Mouse (Mus musculus) lung, postnatal 0 days (tissue): ENCODE data around the gene Plxnc1. TPM values are rescaled to one million over a fixed set of nuclear protein-coding genes. Genes with fewer than 3 reads are reported as not detected.

Experiments
- ATAC-seq: fragments of 200-750 bp; cut with Nextera tagmentation; 2 replicates; pipeline ENCODE4 v1.8.0; 2017; ENCODE audit warnings: moderate library complexity
- DNase-seq: peaks from one replicate; pipeline ENCODE4 v3.0.0-alpha.2; 2016; ENCODE audit warnings: low spot score
- H3K27ac ChIP-seq: fragments of 300-500 bp; sonication (generic); 2 replicates; pipeline ENCODE4 v1.5.1; 2014; ENCODE audit warnings: antibody characterized with exemption, mild to moderate bottlenecking, low read length, mixed read lengths
- H3K27me3 ChIP-seq: fragments of 300-500 bp; sonication (generic); replicated peaks from 2 replicates; pipeline ENCODE4 v1.6.1; 2014; ENCODE audit warnings: low read length, mixed read lengths; ENCODE audit not compliant: insufficient read depth
- H3K36me3 ChIP-seq: fragments of 300-500 bp; sonication (generic); 2 replicates; pipeline ENCODE4 v1.6.1; 2014; ENCODE audit warnings: low read length, mixed read lengths; ENCODE audit not compliant: insufficient read depth
- H3K4me1 ChIP-seq: fragments of 300-500 bp; sonication (generic); 2 replicates; pipeline ENCODE4 v1.6.1; 2014; ENCODE audit warnings: antibody characterized with exemption, low read depth, low read length, mixed read lengths; ENCODE audit not compliant: insufficient read depth
- H3K4me2 ChIP-seq: fragments of 300-500 bp; sonication (generic); replicated peaks from 2 replicates; pipeline ENCODE4 v1.6.1; 2014; ENCODE audit warnings: low read depth, mild to moderate bottlenecking, low read length, moderate library complexity, mixed read lengths
- H3K4me3 ChIP-seq: fragments of 300-500 bp; sonication (generic); 2 replicates; pipeline ENCODE4 v1.5.1; 2014; ENCODE audit warnings: low read depth, low read length
- H3K9ac ChIP-seq: fragments of 300-500 bp; sonication (generic); replicated peaks from 2 replicates; pipeline ENCODE4 v1.6.1; 2014; ENCODE audit warnings: low read depth, mild to moderate bottlenecking
- H3K9me3 ChIP-seq: fragments of 300-500 bp; sonication (generic); 2 replicates; pipeline ENCODE4 v1.6.1; 2016; ENCODE audit warnings: low read length, mixed read lengths
- CTCF ChIP-seq: IDR thresholded peaks from 2 replicates; pipeline ENCODE4 v1.5.1; 2016; ENCODE audit warnings: antibody characterized with exemption, mild to moderate bottlenecking
- EP300 ChIP-seq: IDR thresholded peaks from 2 replicates; pipeline ENCODE4 v1.6.1; 2016; ENCODE audit warnings: antibody characterized with exemption, mild to moderate bottlenecking, control low read depth
- WGBS: fragments of 180-500 bp; shearing (Covaris S2); extraction: QIAGEN DNeasy Blood & Tissue Kit; methylation state at CpG from one replicate; pipeline ENCODE4 v1.1.7; 2014; 5-methylcytosine and 5-hydroxymethylcytosine counted together
- polyA plus RNA-seq: library from polyadenylated mRNA; unstranded; fragments of >200 nt; fragmentation: Nextera tagmentation; extraction: Ambion mirVana; gene quantifications from 2 replicates; pipeline ENCODE4 v1.2.1, GENCODE M21; 2015

The Plxnc1 gene
- polyA plus RNA-seq, 1 experiment from 2014 or later: 3.2 TPM

DNA sequence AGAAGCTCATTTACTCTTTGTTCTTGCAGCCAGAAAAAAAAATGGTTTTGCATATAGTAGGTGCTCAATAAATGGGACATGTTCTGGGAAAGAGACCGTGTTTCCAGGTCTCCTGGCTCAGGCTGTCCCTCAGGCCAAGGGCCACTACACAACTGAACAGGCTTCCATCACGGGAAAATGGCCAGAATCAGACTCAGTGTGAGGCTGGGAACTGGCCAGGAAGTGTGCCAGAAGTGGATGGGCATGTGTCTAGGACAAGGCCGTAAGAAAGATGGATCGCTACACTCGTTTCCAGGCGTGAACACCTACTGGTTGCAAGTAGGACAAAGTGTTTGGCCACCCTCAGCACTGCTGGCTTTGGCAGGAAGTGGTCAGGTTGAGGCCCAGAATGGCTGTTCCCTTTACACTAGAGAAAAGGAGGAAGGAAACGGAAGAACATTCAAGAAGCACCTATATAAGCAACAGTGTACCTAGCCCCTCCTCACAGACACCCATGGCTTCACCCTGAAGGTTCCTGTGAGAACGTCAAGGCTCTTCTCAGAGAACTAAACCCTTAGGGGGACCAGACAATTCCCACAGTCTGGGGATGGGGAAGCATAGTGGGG lies 98.0 kb downstream of the Plxnc1 start:
- no peak overlapping the region for H3K4me2 ChIP-seq
- no peak for TF ChIP-seq CTCF
- no peak for ATAC-seq
- H3K4me1 ChIP-seq: no peaks in the 10 kb centered on the region
- no peak overlapping the region for H3K27ac ChIP-seq
- no peaks in the 10 kb centered on the region for H3K9me3 ChIP-seq
- H3K27me3 ChIP-seq: no peaks in the 10 kb centered on the region
- WGBS: 79% methylated on average over 8 of the region's 8 CpGs
- no peak overlapping the region for H3K9ac ChIP-seq
- DNase-seq: peak; percentile 9
- no peak overlapping the region for H3K4me3 ChIP-seq
- H3K36me3 ChIP-seq: no peaks in the 10 kb centered on the region

DNA sequence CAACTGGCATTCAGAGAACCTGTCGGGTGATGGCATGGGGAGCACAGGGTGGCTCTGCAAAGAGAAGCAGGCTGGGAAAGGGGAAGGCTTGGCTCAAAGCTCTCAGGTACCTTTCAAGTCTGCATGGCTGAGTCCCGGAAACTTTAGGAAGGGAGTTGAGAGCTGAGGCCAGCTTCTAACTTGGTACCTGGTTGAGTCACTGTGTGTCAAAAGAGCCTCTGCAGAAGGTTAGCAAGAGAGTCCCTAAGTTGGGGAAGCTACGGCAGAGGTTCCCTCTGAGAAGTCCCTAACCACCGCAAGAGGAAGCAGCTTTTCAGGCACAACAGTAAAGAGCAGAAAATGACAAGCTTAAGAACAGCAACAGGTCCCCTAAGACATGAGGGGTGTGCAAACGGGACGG lies 99.9 kb downstream of the Plxnc1 start:
- Histone ChIP-seq H3K9ac (no peak overlapping the region), H3K27me3 (no peaks in the 10 kb centered on the region), H3K4me2 (no peak overlapping the region), H3K4me3 (no peak overlapping the region), H3K9me3 (no peaks in the 10 kb centered on the region), H3K4me1 (no peaks in the 10 kb centered on the region), H3K27ac (no peak overlapping the region), H3K36me3 (no peaks in the 10 kb centered on the region)
- no peak for DNase-seq
- no peak for TF ChIP-seq CTCF
- no peak for TF ChIP-seq EP300
- WGBS: 78% methylated on average over 6 of the region's 6 CpGs
- no peak for ATAC-seq

DNA sequence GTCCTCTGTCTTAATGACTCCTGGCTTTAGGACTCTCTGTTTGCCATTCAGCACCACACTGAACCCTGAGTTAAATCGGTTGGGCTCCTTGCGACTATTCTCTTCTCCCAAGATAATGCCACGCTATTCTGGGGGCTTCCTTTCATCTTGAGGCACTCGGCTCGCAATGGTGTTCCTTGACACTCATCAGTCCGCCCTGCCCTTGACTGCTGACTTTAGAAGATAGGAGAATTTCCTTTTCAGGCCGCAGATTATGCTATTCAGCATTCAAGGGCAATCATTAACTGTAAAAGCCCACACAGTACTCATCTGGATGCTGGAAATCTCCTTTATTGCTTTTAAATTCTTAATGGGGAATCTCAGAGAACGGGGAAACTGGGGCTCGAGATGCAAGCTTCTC lies 108.8 kb downstream of the Plxnc1 start:
- Histone ChIP-seq H3K4me1 (no peaks in the 10 kb centered on the region), H3K4me2 (no peak overlapping the region), H3K4me3 (no peak overlapping the region), H3K9me3 (no peaks in the 10 kb centered on the region), H3K27me3 (no peaks in the 10 kb centered on the region), H3K36me3 (no peaks in the 10 kb centered on the region), H3K9ac (no peak overlapping the region), H3K27ac (no peak overlapping the region)
- no peak for ATAC-seq
- TF ChIP-seq EP300 (no peak), CTCF (no peak)
- no peak for DNase-seq
- WGBS: 72% methylated on average over 9 of the region's 9 CpGs

DNA sequence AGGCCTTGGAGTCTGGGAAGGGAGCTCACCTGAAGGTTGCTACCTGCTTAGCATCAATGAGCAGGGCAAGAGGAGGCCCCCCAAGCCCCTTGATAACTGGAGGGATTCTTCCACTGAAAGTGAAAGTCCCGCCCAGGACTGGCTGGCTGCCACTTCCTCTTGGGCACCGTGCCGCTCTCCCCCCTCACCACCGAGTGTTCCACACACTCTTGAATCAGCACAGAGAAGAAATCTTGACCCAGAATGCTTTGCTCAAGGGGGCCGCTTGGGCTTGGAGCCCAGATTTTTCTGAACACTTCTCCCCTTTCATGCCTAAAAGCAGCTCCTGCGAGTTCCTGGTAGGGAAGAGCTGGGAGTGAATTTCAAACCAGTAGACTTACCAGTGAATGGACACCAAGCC lies 115.2 kb downstream of the Plxnc1 start:
- Histone ChIP-seq H3K4me1 (peaks cover 9% of the 10 kb centered on the region; the same call in 1 of the 2 replicates), H3K27me3 (no peaks in the 10 kb centered on the region), H3K9me3 (no peaks in the 10 kb centered on the region), H3K4me2 (peak overlapping the region; percentile 48), H3K36me3 (no peaks in the 10 kb centered on the region), H3K27ac (peak overlapping the region; percentile 83), H3K9ac (no peak overlapping the region), H3K4me3 (peak overlapping the region; percentile 11; the same call in 1 of the 2 replicates)
- DNase-seq: peak; percentile 96
- ATAC-seq: peak; percentile 93
- 3% methylated on average over 6 of the region's 6 CpGs for WGBS
- TF ChIP-seq CTCF: 0 out of 2 replicates have a peak, but pooled peaks have one; percentile 14
- peak; percentile 87 for TF ChIP-seq EP300

DNA sequence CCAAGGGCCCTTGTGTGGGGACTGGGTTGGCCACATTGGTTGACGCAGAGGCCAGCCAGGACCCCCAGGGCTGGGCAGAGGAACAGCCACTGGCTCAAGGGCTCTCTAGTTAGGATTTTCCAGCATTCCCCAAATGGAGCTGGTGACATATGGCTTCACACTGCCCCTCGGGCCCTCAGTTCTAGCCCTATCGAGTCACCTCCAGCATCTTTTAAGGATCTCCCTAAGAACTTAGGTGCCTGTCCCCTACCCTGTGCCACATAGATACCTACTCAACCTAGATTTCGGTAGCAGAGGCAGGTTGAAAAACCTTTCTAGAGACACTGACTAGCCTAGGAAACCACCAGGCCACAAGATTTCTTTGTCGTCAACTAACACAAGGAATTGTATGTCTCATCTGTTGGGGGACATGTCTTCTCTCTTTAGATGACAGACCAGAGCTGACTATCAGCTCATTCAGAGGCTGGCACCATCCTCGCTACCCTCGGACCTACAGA lies 115.9 kb downstream of the Plxnc1 start:
- Histone ChIP-seq H3K36me3 (no peaks in the 10 kb centered on the region), H3K9me3 (no peaks in the 10 kb centered on the region), H3K9ac (no peak overlapping the region), H3K27me3 (no peaks in the 10 kb centered on the region), H3K4me2 (peak overlapping the region; percentile 48), H3K4me3 (0 out of 2 replicates have a peak overlapping the region, but pooled peaks have one; percentile 11), H3K27ac (no peak overlapping the region; the same call in 1 of the 2 replicates), H3K4me1 (peaks cover 11% of the 10 kb centered on the region; the same call in 1 of the 2 replicates)
- no peak for TF ChIP-seq EP300
- TF ChIP-seq CTCF: no peak
- DNase-seq (no peak), ATAC-seq (no peak)
- 81% methylated on average over 7 of the region's 7 CpGs for WGBS

DNA sequence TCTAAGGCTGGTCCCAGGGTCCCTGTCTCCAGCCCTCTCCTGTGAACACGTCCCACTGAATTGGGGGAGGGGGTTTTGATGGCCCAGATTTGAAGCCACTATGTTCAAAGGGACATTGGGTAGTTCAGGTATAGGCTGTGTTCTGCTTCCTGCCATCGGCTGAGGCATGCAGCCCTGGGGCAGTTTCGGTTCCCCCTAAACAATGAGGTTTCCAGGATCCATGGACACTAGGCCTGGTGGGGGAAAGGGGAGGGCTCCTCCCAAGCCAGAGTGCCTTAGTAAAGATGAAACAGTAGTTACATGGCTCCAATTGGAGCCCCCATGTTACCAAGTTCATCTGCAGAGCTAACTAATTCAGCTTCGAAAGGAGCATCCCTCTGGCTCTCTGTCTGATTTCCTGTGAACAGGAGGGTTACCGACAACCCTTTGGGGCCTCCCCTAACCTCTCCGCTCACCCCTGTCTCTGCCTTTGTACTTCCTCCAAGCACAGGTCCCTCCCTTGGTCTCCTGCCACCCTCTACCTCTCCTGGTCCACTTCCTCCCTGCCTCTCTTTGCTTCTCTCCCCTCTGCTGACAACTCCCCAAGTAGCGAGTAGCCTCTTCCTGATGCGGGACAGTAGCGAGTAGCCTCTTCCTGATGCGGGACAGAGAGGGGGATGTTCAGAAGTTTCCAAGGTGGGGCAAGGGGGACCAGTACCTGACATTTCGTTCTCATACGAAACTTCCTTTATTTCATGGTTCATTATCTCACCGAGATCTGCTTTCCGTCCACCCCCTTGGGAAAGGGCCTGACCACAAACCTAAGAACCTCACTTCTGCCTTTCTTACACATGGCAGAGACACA lies 116.5 kb downstream of the Plxnc1 start:
- Histone ChIP-seq H3K4me2 (no peak overlapping the region; the same call in 1 of the 2 replicates), H3K36me3 (no peaks in the 10 kb centered on the region), H3K9ac (no peak overlapping the region), H3K4me1 (peaks cover 13% of the 10 kb centered on the region; the same call in 1 of the 2 replicates), H3K4me3 (no peak overlapping the region), H3K9me3 (no peaks in the 10 kb centered on the region), H3K27me3 (no peaks in the 10 kb centered on the region), H3K27ac (no peak overlapping the region; the same call in 1 of the 2 replicates)
- DNase-seq (peak; percentile 28), ATAC-seq (no peak)
- TF ChIP-seq CTCF (no peak), EP300 (no peak)
- 83% methylated on average over 14 of the region's 14 CpGs for WGBS
